Mouse (Mus musculus): ENCODE results near the gene Med29. TPM values are rescaled to one million over a fixed set of nuclear protein-coding genes. Genes with fewer than 3 reads are reported as not detected.
A peak's percentile ranks its signal among the peaks of the same experiment; 100 is the strongest.

Med29 gene
- total and polyA plus RNA-seq, 2 experiments from 2014 or later = 45.8 to 51.4 TPM

DNA sequence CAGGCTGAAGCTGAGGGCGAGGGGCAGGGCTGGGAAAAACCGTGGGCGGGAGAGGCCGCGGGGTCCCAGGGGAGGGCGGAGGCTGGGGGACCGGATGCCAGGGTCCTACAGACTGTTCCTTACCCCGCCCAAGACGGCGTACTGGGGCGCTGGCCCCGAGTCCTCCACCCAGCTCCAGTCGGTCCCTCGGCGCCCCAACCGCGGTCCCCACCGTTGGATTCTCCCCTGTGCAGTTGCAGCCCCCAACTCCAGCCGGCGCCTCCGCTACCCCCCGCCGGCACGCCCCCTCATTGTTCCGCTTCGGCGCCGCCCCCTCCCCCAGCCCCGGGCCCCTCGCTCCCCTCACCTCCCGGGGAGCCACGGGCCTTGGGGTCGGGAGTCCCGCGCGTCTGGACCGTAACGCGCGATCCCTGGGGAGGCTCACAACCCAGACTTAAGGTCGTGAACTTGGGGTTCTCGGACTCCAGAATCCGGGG is 21.0 kb downstream of the Med29 start:
- ATAC-seq (ENCODE audit: insufficient read depth, low read depth) (no peak), DNase-seq (ENCODE audit: low spot score) (peak; percentile 53)
- peak overlapping the region; percentile 93 for H3K9ac ChIP-seq (replicated peaks; ENCODE audit: low read depth, low read length)
- peaks cover 23% of the 10 kb centered on the region for H3K4me1 ChIP-seq (ENCODE audit: control insufficient read depth, insufficient read depth)
- peaks cover 35% of the 10 kb centered on the region for H3K36me3 ChIP-seq (replicated peaks; ENCODE audit: control insufficient read depth, insufficient read depth, low read length)
- no peaks in the 10 kb centered on the region for H3K27me3 ChIP-seq (ENCODE audit: control insufficient read depth, insufficient read depth, low read length)
- H3K27ac ChIP-seq (ENCODE audit: low read depth) = peak overlapping the region; percentile 83
- 0% methylated on average over 30 of the region's 43 CpGs for WGBS
- peak overlapping the region; percentile 85 for H3K4me2 ChIP-seq (ENCODE audit: low read depth, low read length)
- H3K9me3 ChIP-seq (replicated peaks; ENCODE audit: control insufficient read depth, low read length) = no peaks in the 10 kb centered on the region
- TF ChIP-seq EP300 (IDR thresholded peaks at IDR 0.05; ENCODE audit: low read depth) = no peak
- no peak for TF ChIP-seq CTCF (IDR thresholded peaks at IDR 0.05; ENCODE audit: low read depth)
- peak overlapping the region; percentile 83 for H3K4me3 ChIP-seq (ENCODE audit: low read depth, low read length)

DNA sequence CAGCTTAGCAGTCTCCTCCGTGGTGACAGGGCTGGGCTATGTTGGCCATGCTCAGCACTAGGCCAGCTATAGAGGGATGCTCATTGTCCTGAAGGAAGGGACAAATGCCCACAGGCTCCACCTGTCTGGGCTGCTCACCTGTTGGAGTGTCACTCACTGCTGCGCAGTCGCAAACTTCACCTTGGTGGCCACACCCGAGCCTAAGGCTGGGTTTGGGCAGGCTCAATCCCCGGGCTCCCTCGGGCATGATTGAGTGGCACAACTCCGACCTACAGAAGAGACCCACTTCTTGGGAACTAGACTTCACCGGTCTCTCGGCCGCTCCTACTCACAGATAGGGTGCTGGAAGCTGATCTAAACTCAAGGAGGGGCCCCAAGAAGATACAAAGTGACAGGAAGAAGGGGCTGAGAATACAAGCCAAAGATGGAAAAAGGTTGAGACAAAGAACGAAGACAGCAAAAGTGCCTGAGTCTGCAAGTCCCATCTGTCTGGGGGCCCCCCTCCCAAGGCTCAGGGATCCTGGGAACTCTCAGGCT is 21.5 kb downstream of the Med29 start:
- H3K9me3 ChIP-seq (replicated peaks; ENCODE audit: control insufficient read depth, low read length) = no peaks in the 10 kb centered on the region
- peak overlapping the region; percentile 93 for H3K9ac ChIP-seq (replicated peaks; ENCODE audit: low read depth, low read length)
- WGBS = 6% methylated on average over 11 of the region's 11 CpGs
- peaks cover 40% of the 10 kb centered on the region for H3K36me3 ChIP-seq (replicated peaks; ENCODE audit: control insufficient read depth, insufficient read depth, low read length)
- H3K4me2 ChIP-seq (ENCODE audit: low read depth, low read length) = peak overlapping the region; percentile 85
- ATAC-seq (ENCODE audit: insufficient read depth, low read depth) = no peak
- peak overlapping the region; percentile 83 for H3K27ac ChIP-seq (ENCODE audit: low read depth)
- H3K27me3 ChIP-seq (ENCODE audit: control insufficient read depth, insufficient read depth, low read length) = no peaks in the 10 kb centered on the region
- H3K4me3 ChIP-seq (ENCODE audit: low read depth, low read length) = peak overlapping the region; percentile 83
- DNase-seq (ENCODE audit: low spot score) = no peak
- H3K4me1 ChIP-seq (ENCODE audit: control insufficient read depth, insufficient read depth) = peaks cover 18% of the 10 kb centered on the region
- no peak for TF ChIP-seq EP300 (IDR thresholded peaks at IDR 0.05; ENCODE audit: low read depth)
- TF ChIP-seq CTCF (IDR thresholded peaks at IDR 0.05; ENCODE audit: low read depth) = no peak

DNA sequence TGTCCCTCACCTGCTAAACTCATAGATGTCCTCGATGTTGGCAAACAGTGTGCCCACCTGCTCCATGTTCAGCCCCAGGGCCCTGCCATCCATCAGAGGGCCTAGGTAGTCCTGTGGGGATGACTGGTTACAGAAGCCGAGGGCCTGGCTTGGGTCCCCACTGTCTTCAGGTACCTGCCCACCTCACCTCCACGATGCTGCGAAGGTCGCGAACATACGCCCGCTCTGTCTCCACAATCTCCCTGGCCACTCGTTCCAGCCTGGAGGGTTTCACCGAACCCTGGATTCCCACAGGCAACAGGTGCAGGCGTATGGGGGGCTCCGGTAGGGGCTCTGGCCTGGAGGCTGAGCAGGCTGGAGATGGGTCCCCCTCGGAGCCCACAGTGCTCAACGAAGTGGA is 22.5 kb downstream of the Med29 start:
- DNase-seq (ENCODE audit: low spot score) (no peak), ATAC-seq (ENCODE audit: insufficient read depth, low read depth) (no peak)
- Histone ChIP-seq H3K9ac (replicated peaks; ENCODE audit: low read depth, low read length) (0 out of 2 replicates have a peak overlapping the region, but pooled peaks have one; percentile 3), H3K27ac (ENCODE audit: low read depth) (no peak overlapping the region), H3K4me3 (ENCODE audit: low read depth, low read length) (peak overlapping the region; percentile 3; the same call in 1 of the 2 replicates), H3K4me1 (ENCODE audit: control insufficient read depth, insufficient read depth) (peaks cover 12% of the 10 kb centered on the region), H3K4me2 (ENCODE audit: low read depth, low read length) (peak overlapping the region; percentile 85), H3K36me3 (replicated peaks; ENCODE audit: control insufficient read depth, insufficient read depth, low read length) (peaks cover 49% of the 10 kb centered on the region), H3K9me3 (replicated peaks; ENCODE audit: control insufficient read depth, low read length) (no peaks in the 10 kb centered on the region), H3K27me3 (ENCODE audit: control insufficient read depth, insufficient read depth, low read length) (no peaks in the 10 kb centered on the region)
- TF ChIP-seq CTCF (IDR thresholded peaks at IDR 0.05; ENCODE audit: low read depth) = no peak
- TF ChIP-seq EP300 (IDR thresholded peaks at IDR 0.05; ENCODE audit: low read depth) = no peak
- WGBS = 89% methylated on average over 14 of the region's 14 CpGs

DNA sequence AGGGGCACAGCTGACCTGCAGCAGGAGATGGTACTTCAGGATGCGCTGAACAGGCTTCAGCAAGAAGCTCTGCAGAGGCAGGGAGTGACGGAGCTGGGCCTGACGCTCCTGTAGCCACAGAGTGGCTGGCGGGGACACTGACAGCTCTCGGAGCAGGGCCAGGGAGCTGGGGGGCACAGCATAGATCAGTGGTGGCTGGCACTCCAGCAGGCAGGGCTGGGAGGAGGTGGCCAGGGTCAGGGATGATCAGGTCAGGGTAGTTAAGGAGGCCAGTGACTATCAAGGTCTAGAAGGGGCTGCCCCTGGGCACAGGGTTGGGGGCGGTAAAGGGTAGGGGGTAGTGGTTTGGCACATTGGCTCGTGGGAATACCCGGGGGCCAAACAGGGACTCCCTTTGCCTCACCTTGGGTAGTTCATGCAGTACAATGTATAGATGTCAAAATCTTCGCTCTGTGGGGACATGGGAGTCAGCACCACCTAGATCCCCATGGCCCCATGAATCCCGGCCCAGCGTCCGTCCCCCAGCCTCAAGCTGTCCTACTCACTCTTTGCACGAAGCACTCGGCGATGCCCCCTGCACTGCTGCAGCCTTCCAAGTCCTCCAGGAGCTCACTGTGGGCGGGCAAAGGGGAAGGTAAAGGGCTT is 24.1 kb downstream of the Med29 start:
- Histone ChIP-seq H3K27ac (ENCODE audit: low read depth) (no peak overlapping the region), H3K4me1 (ENCODE audit: control insufficient read depth, insufficient read depth) (peaks cover 12% of the 10 kb centered on the region; the same call in 1 of the 2 replicates), H3K36me3 (replicated peaks; ENCODE audit: control insufficient read depth, insufficient read depth, low read length) (peaks cover 63% of the 10 kb centered on the region), H3K9ac (replicated peaks; ENCODE audit: low read depth, low read length) (0 out of 2 replicates have a peak overlapping the region, but pooled peaks have one; percentile 8), H3K4me3 (ENCODE audit: low read depth, low read length) (no peak overlapping the region), H3K4me2 (ENCODE audit: low read depth, low read length) (no peak overlapping the region), H3K9me3 (replicated peaks; ENCODE audit: control insufficient read depth, low read length) (no peaks in the 10 kb centered on the region), H3K27me3 (ENCODE audit: control insufficient read depth, insufficient read depth, low read length) (no peaks in the 10 kb centered on the region)
- WGBS = 90% methylated on average over 16 of the region's 16 CpGs
- TF ChIP-seq CTCF (IDR thresholded peaks at IDR 0.05; ENCODE audit: low read depth) = no peak
- TF ChIP-seq EP300 (IDR thresholded peaks at IDR 0.05; ENCODE audit: low read depth) = no peak
- no peak for DNase-seq (ENCODE audit: low spot score)
- ATAC-seq (ENCODE audit: insufficient read depth, low read depth) = no peak

DNA sequence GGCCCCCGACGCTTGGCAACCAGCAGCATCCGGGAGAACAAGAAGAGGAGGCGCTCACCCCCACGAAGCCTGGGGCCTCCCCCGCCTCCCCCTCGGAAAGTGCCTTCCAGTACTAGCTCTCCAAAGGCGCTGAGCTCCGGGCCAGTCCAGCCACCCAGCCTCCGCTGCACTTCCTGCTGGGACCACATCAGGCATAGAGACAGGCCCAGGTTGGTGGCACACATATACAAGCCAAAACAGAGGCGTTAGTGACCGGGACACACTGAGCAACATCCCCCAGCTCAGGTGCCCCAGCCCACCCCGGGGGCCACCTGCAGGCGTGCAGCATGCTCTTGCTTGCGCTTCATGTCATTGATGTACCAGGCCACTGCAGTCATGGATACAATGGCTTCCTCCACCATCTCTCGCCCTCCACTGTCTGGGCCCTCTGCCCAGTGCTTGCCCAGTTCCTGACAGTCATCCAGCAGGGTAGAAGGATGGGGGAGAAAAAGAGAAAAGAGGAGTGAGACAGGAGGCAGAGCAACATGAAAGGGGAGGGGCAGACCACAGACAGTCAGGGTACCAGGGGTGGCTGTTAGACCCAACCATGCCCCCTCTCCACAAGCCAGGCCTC is 24.7 kb downstream of the Med29 start:
- peaks cover 12% of the 10 kb centered on the region; the same call in 1 of the 2 replicates for H3K4me1 ChIP-seq (ENCODE audit: control insufficient read depth, insufficient read depth)
- WGBS = 86% methylated on average over 16 of the region's 16 CpGs
- H3K9ac ChIP-seq (replicated peaks; ENCODE audit: low read depth, low read length) = 0 out of 2 replicates have a peak overlapping the region, but pooled peaks have one; percentile 8
- no peak overlapping the region for H3K27ac ChIP-seq (ENCODE audit: low read depth)
- H3K27me3 ChIP-seq (ENCODE audit: control insufficient read depth, insufficient read depth, low read length) = no peaks in the 10 kb centered on the region
- no peak overlapping the region for H3K4me2 ChIP-seq (ENCODE audit: low read depth, low read length)
- no peak for TF ChIP-seq CTCF (IDR thresholded peaks at IDR 0.05; ENCODE audit: low read depth)
- TF ChIP-seq EP300 (IDR thresholded peaks at IDR 0.05; ENCODE audit: low read depth) = no peak
- DNase-seq (ENCODE audit: low spot score) (no peak), ATAC-seq (ENCODE audit: insufficient read depth, low read depth) (no peak)
- peaks cover 66% of the 10 kb centered on the region for H3K36me3 ChIP-seq (replicated peaks; ENCODE audit: control insufficient read depth, insufficient read depth, low read length)
- H3K4me3 ChIP-seq (ENCODE audit: low read depth, low read length) = no peak overlapping the region
- no peaks in the 10 kb centered on the region for H3K9me3 ChIP-seq (replicated peaks; ENCODE audit: control insufficient read depth, low read length)
